Mouse (Mus musculus) intestine, postnatal 0 days (tissue): ENCODE measurements around the gene Cnn2. TPM values are rescaled to one million over a fixed set of nuclear protein-coding genes. Genes with fewer than 3 reads are reported as not detected.

Experiments
- ATAC-seq: fragments of 200-750 bp; cut with Nextera tagmentation; 2 replicates; pipeline ENCODE4 v1.8.0; 2017; ENCODE audit warnings: mild to moderate bottlenecking, moderate TSS enrichment, moderate library complexity
- H3K27ac ChIP-seq: fragments of 300-500 bp; sonication (generic); 2 replicates; pipeline ENCODE4 v1.5.1; 2014; ENCODE audit warnings: mild to moderate bottlenecking, low read depth, low read length, moderate library complexity
- H3K27me3 ChIP-seq: fragments of 300-500 bp; sonication (generic); replicated peaks from 2 replicates; pipeline ENCODE4 v1.6.1; 2014; ENCODE audit warnings: low read length, mixed read lengths; ENCODE audit not compliant: control insufficient read depth, insufficient read depth
- H3K36me3 ChIP-seq: fragments of 300-500 bp; sonication (generic); 2 replicates; pipeline ENCODE4 v1.6.1; 2014; ENCODE audit warnings: mild to moderate bottlenecking, moderate library complexity; ENCODE audit not compliant: control insufficient read depth, insufficient read depth
- H3K4me1 ChIP-seq: fragments of 300-500 bp; sonication (generic); replicated peaks from 2 replicates; pipeline ENCODE4 v1.6.1; 2014; ENCODE audit warnings: antibody characterized with exemption, low read length, mixed read lengths; ENCODE audit not compliant: control insufficient read depth, insufficient read depth
- H3K4me2 ChIP-seq: fragments of 300-500 bp; sonication (generic); replicated peaks from 2 replicates; pipeline ENCODE4 v1.6.1; 2014; ENCODE audit warnings: low read depth, mild to moderate bottlenecking, moderate library complexity
- H3K4me3 ChIP-seq: fragments of 300-500 bp; sonication (generic); 2 replicates; pipeline ENCODE4 v1.5.1; 2014; ENCODE audit warnings: low read depth, low read length
- H3K9ac ChIP-seq: fragments of 300-500 bp; sonication (generic); 2 replicates; pipeline ENCODE4 v1.6.1; 2014; ENCODE audit warnings: mild to moderate bottlenecking, low read depth, low read length
- H3K9me3 ChIP-seq: fragments of 300-500 bp; sonication (generic); 2 replicates; pipeline ENCODE4 v1.6.1; 2016; ENCODE audit warnings: mixed run types; ENCODE audit not compliant: control insufficient read depth
- CTCF ChIP-seq: sonication (generic); IDR thresholded peaks from 2 replicates; pipeline ENCODE4 v1.5.1; 2016; ENCODE audit warnings: low read depth, mild to moderate bottlenecking, control low read depth, antibody characterized with exemption, moderate library complexity
- WGBS: fragments of 180-500 bp; shearing (Covaris S2); extraction: QIAGEN DNeasy Blood & Tissue Kit; methylation state at CpG from one replicate; pipeline ENCODE4 v1.1.7; 2014; 5-methylcytosine and 5-hydroxymethylcytosine counted together
- polyA plus RNA-seq: library from polyadenylated mRNA; unstranded; fragments of >200 nt; fragmentation: Nextera tagmentation; extraction: Ambion mirVana; gene quantifications from 2 replicates; pipeline ENCODE4 v1.2.1, GENCODE M21; 2015

Gene Cnn2
- polyA plus RNA-seq, 1 experiment from 2014 or later, result 109 TPM

DNA sequence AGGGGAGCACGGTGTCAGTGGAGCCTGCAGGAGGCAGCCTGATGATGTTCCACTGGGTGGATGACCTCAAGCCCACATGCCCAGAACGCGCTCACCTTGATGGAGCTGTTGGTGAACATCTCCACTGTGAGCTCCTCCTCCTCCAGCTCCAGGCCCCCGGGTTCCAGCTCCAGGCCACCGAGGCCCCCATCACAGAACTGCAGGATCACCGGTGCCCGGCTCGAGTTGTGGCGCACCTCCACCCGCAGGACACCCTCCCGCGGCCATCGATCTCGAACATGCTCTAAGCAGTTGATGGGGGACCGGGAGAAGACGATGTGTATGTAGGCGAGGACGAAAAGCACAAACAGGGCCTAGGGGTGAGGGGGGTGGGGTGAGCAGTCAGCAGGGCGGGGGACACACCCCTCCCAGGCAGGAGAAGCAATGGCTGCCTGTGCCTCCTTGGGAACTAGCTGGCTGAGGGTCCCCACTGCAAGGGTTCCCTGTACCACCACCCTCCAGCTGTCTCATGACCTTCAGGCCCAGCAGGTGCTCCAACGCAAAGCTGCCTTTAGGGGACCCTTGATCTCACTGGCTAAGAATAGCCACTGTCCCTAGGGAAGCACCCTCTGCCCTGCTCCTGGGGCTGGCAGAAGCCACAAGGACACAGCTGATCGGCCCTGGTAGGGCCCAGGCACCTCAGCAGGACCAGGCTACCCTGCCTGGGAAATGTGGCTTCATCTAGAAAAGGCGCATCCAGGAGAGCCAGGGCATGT, 8.8 kb upstream of the Cnn2 start:
- no peak for ATAC-seq
- Histone ChIP-seq H3K4me3 (no peak overlapping the region), H3K36me3 (peaks cover 44% of the 10 kb centered on the region), H3K4me2 (no peak overlapping the region), H3K9me3 (no peaks in the 10 kb centered on the region), H3K27me3 (no peaks in the 10 kb centered on the region), H3K27ac (no peak overlapping the region), H3K9ac (no peak overlapping the region), H3K4me1 (0 out of 2 replicates have a peak, but pooled peaks cover 5% of the 10 kb centered on the region)
- TF ChIP-seq CTCF, result no peak
- whole genome bisulfite sequencing, result 90% methylated on average over 22 of the region's 22 CpGs

- H3K9me3 ChIP-seq, result no peaks in the 10 kb centered on the region
- H3K27ac ChIP-seq, result peak overlapping the region; percentile 96; the same call in 1 of the 2 replicates
- 0 out of 2 replicates have a peak, but pooled peaks cover 5% of the 10 kb centered on the region for H3K4me1 ChIP-seq
- no peak for ATAC-seq
- no peak for TF ChIP-seq CTCF
- peak overlapping the region; percentile 70 for H3K4me3 ChIP-seq
- no peaks in the 10 kb centered on the region for H3K27me3 ChIP-seq
- H3K4me2 ChIP-seq, result peak overlapping the region; percentile 88
- peaks cover 14% of the 10 kb centered on the region for H3K36me3 ChIP-seq
- 65% methylated on average over 5 of the region's 5 CpGs for WGBS
- peak overlapping the region; percentile 91 for H3K9ac ChIP-seq
Measured at GRCm38 (mm10) chr10:79983205-79983604, 5.2 kb upstream of the Cnn2 start.

DNA sequence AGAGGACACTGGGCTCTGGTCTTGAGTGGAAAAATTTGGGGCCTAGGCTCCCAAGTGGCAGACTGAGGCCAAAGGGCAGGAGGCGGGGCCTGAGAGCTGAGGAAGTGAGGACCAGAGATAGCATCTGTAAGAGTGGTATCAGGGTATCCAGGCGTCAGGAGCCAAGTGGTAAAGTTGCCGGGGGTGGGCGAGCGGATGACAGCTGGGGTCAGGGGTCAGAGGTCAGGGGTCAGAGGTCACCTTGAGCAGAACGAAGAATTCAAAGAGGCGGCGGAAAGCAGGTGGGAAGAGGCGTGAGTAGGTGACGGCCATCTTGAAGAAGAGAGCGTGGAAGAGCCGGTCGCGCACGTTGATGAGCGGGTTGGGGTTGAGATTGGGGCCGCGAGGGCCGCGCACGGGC, 4.7 kb upstream of the Cnn2 start:
- no peaks in the 10 kb centered on the region for H3K9me3 ChIP-seq
- 0 out of 2 replicates have a peak, but pooled peaks cover 5% of the 10 kb centered on the region for H3K4me1 ChIP-seq
- H3K4me3 ChIP-seq, result peak overlapping the region; percentile 70
- ATAC-seq, result no peak
- peaks cover 9% of the 10 kb centered on the region; the same call in 1 of the 2 replicates for H3K36me3 ChIP-seq
- H3K9ac ChIP-seq, result peak overlapping the region; percentile 91
- under 1% methylated on average over 11 of the region's 21 CpGs for WGBS
- peak overlapping the region; percentile 96 for H3K27ac ChIP-seq
- no peaks in the 10 kb centered on the region for H3K27me3 ChIP-seq
- no peak for TF ChIP-seq CTCF
- H3K4me2 ChIP-seq, result peak overlapping the region; percentile 88

- H3K4me2 ChIP-seq, result peak within 1 kb of the TSS; percentile 88
- peak; percentile 86 for TF ChIP-seq CTCF
- no peaks in the 10 kb centered on the region for H3K27me3 ChIP-seq
- peak; percentile 83 for ATAC-seq
- H3K9me3 ChIP-seq, result no peaks in the 10 kb centered on the region
- WGBS, result under 1% methylated on average over 47 of the region's 49 CpGs
- peak within 1 kb of the TSS; percentile 70 for H3K4me3 ChIP-seq
- H3K9ac ChIP-seq, result peak within 1 kb of the TSS; percentile 91
- peaks cover 3% of the 10 kb centered on the region; the same call in 1 of the 2 replicates for H3K36me3 ChIP-seq
- H3K4me1 ChIP-seq, result 0 out of 2 replicates have a peak, but pooled peaks cover 5% of the 10 kb centered on the region
- H3K27ac ChIP-seq, result peak within 1 kb of the TSS; percentile 96
Measured at GRCm38 (mm10) chr10:79984195-79984816, 4.1 kb upstream of the Cnn2 start, which contains the start of gene Tmem259. Gene Tmem259 (minus strand): TSS chr10:79984330.

- Histone ChIP-seq H3K27ac (peak overlapping the region; percentile 96), H3K9me3 (no peaks in the 10 kb centered on the region), H3K4me1 (0 out of 2 replicates have a peak, but pooled peaks cover 5% of the 10 kb centered on the region), H3K4me2 (peak overlapping the region; percentile 88), H3K36me3 (no peaks in the 10 kb centered on the region), H3K9ac (peak overlapping the region; percentile 91), H3K27me3 (no peaks in the 10 kb centered on the region), H3K4me3 (peak overlapping the region; percentile 70)
- TF ChIP-seq CTCF, result no peak
- ATAC-seq, result peak; percentile 91
- WGBS, result under 1% methylated on average over 22 of the region's 22 CpGs
Measured at GRCm38 (mm10) chr10:79984871-79985270, 3.5 kb upstream of the Cnn2 start.
